Mouse (Mus musculus) liver, embryonic 11.5 days (tissue): Measurements from ENCODE around the gene Fancc. TPM values are rescaled to one million over a fixed set of nuclear protein-coding genes. Genes with fewer than 3 reads are reported as not detected.

Source experiments
- ATAC-seq: fragments of 200-750 bp; cut with Nextera tagmentation; replicated peaks from 2 replicates; pipeline ENCODE4 v1.8.0; 2017; ENCODE audit warnings: moderate number of reproducible peaks, mild to moderate bottlenecking, moderate TSS enrichment, moderate library complexity; ENCODE audit not compliant: low FRiP score
- DNase-seq: peaks from one replicate; pipeline ENCODE4 v3.0.0-alpha.2; 2017; ENCODE audit warnings: low spot score
- H3K27ac ChIP-seq: fragments of 300-500 bp; sonication (generic); 2 replicates; pipeline ENCODE4 v1.5.1; 2014; ENCODE audit warnings: mild to moderate bottlenecking, low read depth, low read length, control low read depth
- H3K27me3 ChIP-seq: fragments of 300-500 bp; sonication (generic); replicated peaks from 2 replicates; pipeline ENCODE4 v1.6.1; 2014; ENCODE audit warnings: low read length, mixed read lengths; ENCODE audit not compliant: control insufficient read depth, insufficient read depth
- H3K36me3 ChIP-seq: fragments of 300-500 bp; sonication (generic); 2 replicates; pipeline ENCODE4 v1.6.1; 2014; ENCODE audit warnings: mild to moderate bottlenecking, low read length, moderate library complexity, mixed read lengths; ENCODE audit not compliant: control insufficient read depth, insufficient read depth
- H3K4me1 ChIP-seq: fragments of 300-500 bp; sonication (generic); replicated peaks from 2 replicates; pipeline ENCODE4 v1.6.1; 2014; ENCODE audit warnings: low read length, mixed read lengths; ENCODE audit not compliant: control insufficient read depth, insufficient read depth
- H3K4me2 ChIP-seq: fragments of 300-500 bp; sonication (generic); 2 replicates; pipeline ENCODE4 v1.6.1; 2014; ENCODE audit warnings: mild to moderate bottlenecking, control low read depth, moderate library complexity
- H3K4me3 ChIP-seq: fragments of 300-500 bp; sonication (generic); 2 replicates; pipeline ENCODE4 v1.5.1; 2014; ENCODE audit warnings: low read depth, low read length, control low read depth
- H3K9ac ChIP-seq: fragments of 300-500 bp; sonication (generic); 2 replicates; pipeline ENCODE4 v1.6.1; 2014; ENCODE audit warnings: low read depth, low read length, control low read depth
- H3K9me3 ChIP-seq: fragments of 300-500 bp; sonication (generic); 2 replicates; pipeline ENCODE4 v1.6.1; 2016; ENCODE audit warnings: low read length, inconsistent platforms, mixed read lengths; ENCODE audit not compliant: control insufficient read depth
- WGBS: fragments of 180-500 bp; shearing (Covaris S2); extraction: QIAGEN DNeasy Blood & Tissue Kit; methylation state at CpG from one replicate; pipeline ENCODE4 v1.1.7; 2014; 5-methylcytosine and 5-hydroxymethylcytosine counted together
- polyA plus RNA-seq: library from polyadenylated mRNA; unstranded; fragments of >200 nt; fragmentation: Nextera tagmentation; extraction: Ambion mirVana; gene quantifications from 2 replicates; pipeline ENCODE4 v1.2.1, GENCODE M21; 2014

Gene Fancc
- polyA plus RNA-seq, 1 experiment from 2014 or later = 18.9 TPM

GRCm38 (mm10) chr13:63524061-63524460 lies 27.0 kb upstream of the Fancc start:
- Histone ChIP-seq H3K4me3 (no peak overlapping the region), H3K4me2 (no peak overlapping the region), H3K9ac (no peak overlapping the region), H3K9me3 (no peaks in the 10 kb centered on the region), H3K36me3 (peaks cover 38% of the 10 kb centered on the region), H3K4me1 (peaks cover 22% of the 10 kb centered on the region), H3K27me3 (no peaks in the 10 kb centered on the region), H3K27ac (no peak overlapping the region)
- DNase-seq (no peak), ATAC-seq (no peak)
- WGBS = 74% methylated on average over 2 of the region's 2 CpGs

GRCm38 (mm10) chr13:63522832-63523231 lies 25.8 kb upstream of the Fancc start:
- no peak overlapping the region for H3K4me3 ChIP-seq
- H3K4me1 ChIP-seq = peaks cover 10% of the 10 kb centered on the region
- 66% methylated on average over 10 of the region's 10 CpGs for WGBS
- no peaks in the 10 kb centered on the region for H3K27me3 ChIP-seq
- no peak overlapping the region for H3K27ac ChIP-seq
- no peaks in the 10 kb centered on the region for H3K9me3 ChIP-seq
- peak; percentile 43; the same call in 1 of the 2 replicates for ATAC-seq
- DNase-seq = no peak
- H3K36me3 ChIP-seq = peaks cover 51% of the 10 kb centered on the region
- H3K4me2 ChIP-seq = no peak overlapping the region
- H3K9ac ChIP-seq = no peak overlapping the region

- H3K36me3 ChIP-seq = peaks cover 44% of the 10 kb centered on the region
- no peak overlapping the region for H3K4me2 ChIP-seq
- no peaks in the 10 kb centered on the region for H3K27me3 ChIP-seq
- H3K4me1 ChIP-seq = no peaks in the 10 kb centered on the region
- no peak overlapping the region for H3K4me3 ChIP-seq
- no peak for ATAC-seq
- H3K9ac ChIP-seq = no peak overlapping the region
- no peak for DNase-seq
- no peak overlapping the region for H3K27ac ChIP-seq
- no peaks in the 10 kb centered on the region for H3K9me3 ChIP-seq
- WGBS = 92% methylated on average over 6 of the region's 6 CpGs
Measured at GRCm38 (mm10) chr13:63520110-63520509, 23.0 kb upstream of the Fancc start.

GRCm38 (mm10) chr13:63516535-63516934 lies 19.5 kb upstream of the Fancc start:
- no peak for ATAC-seq
- Histone ChIP-seq H3K27ac (no peak overlapping the region), H3K4me3 (no peak overlapping the region), H3K27me3 (no peaks in the 10 kb centered on the region), H3K36me3 (peaks cover 43% of the 10 kb centered on the region), H3K4me2 (no peak overlapping the region), H3K9me3 (no peaks in the 10 kb centered on the region), H3K4me1 (no peaks in the 10 kb centered on the region), H3K9ac (no peak overlapping the region)
- WGBS = 97% methylated on average over 2 of the region's 2 CpGs
- DNase-seq = no peak

- Histone ChIP-seq H3K9ac (no peak overlapping the region), H3K4me3 (no peak overlapping the region), H3K27me3 (no peaks in the 10 kb centered on the region), H3K27ac (no peak overlapping the region), H3K9me3 (no peaks in the 10 kb centered on the region), H3K36me3 (peaks cover 45% of the 10 kb centered on the region), H3K4me2 (no peak overlapping the region), H3K4me1 (no peaks in the 10 kb centered on the region)
- 78% methylated on average over 5 of the region's 5 CpGs for WGBS
- ATAC-seq = no peak
- DNase-seq = no peak
Measured at GRCm38 (mm10) chr13:63515542-63515941, 18.5 kb upstream of the Fancc start.

- Histone ChIP-seq H3K4me1 (no peaks in the 10 kb centered on the region), H3K27me3 (no peaks in the 10 kb centered on the region), H3K36me3 (peaks cover 44% of the 10 kb centered on the region), H3K9me3 (no peaks in the 10 kb centered on the region), H3K4me3 (no peak overlapping the region), H3K27ac (no peak overlapping the region), H3K9ac (no peak overlapping the region), H3K4me2 (no peak overlapping the region)
- ATAC-seq = no peak
- DNase-seq = no peak
- 75% methylated on average over 8 of the region's 8 CpGs for WGBS
Measured at GRCm38 (mm10) chr13:63514931-63515360, 17.9 kb upstream of the Fancc start.

GRCm38 (mm10) chr13:63513374-63514098 lies 16.5 kb upstream of the Fancc start:
- Histone ChIP-seq H3K27ac (no peak overlapping the region), H3K27me3 (no peaks in the 10 kb centered on the region), H3K4me1 (no peaks in the 10 kb centered on the region), H3K4me3 (no peak overlapping the region), H3K9me3 (no peaks in the 10 kb centered on the region), H3K9ac (no peak overlapping the region), H3K4me2 (no peak overlapping the region), H3K36me3 (peaks cover 45% of the 10 kb centered on the region)
- WGBS = 84% methylated on average over 26 of the region's 26 CpGs
- DNase-seq (no peak), ATAC-seq (no peak; the same call in 1 of the 2 replicates)

- Histone ChIP-seq H3K4me2 (no peak overlapping the region), H3K4me3 (no peak overlapping the region), H3K27ac (no peak overlapping the region), H3K27me3 (no peaks in the 10 kb centered on the region), H3K9ac (no peak overlapping the region), H3K4me1 (no peaks in the 10 kb centered on the region), H3K9me3 (no peaks in the 10 kb centered on the region), H3K36me3 (peaks cover 40% of the 10 kb centered on the region)
- DNase-seq (no peak), ATAC-seq (no peak)
- WGBS = 76% methylated on average over 6 of the region's 6 CpGs
Measured at GRCm38 (mm10) chr13:63512411-63512810, 15.3 kb upstream of the Fancc start.

GRCm38 (mm10) chr13:63507821-63508220 lies 10.7 kb upstream of the Fancc start:
- H3K27ac ChIP-seq = no peak overlapping the region
- WGBS = 83% methylated on average over 5 of the region's 5 CpGs
- no peak overlapping the region for H3K4me2 ChIP-seq
- DNase-seq (no peak), ATAC-seq (no peak)
- no peak overlapping the region for H3K4me3 ChIP-seq
- H3K27me3 ChIP-seq = no peaks in the 10 kb centered on the region
- no peaks in the 10 kb centered on the region for H3K4me1 ChIP-seq
- H3K36me3 ChIP-seq = peaks cover 28% of the 10 kb centered on the region
- no peaks in the 10 kb centered on the region for H3K9me3 ChIP-seq
- H3K9ac ChIP-seq = no peak overlapping the region
